ENCODE assay signal across 8 mouse cellular contexts in genomic region chr4:131431188-131431587, GRCm38 (mm10).
A peak's percentile ranks its signal among the peaks of the same experiment; 100 is the strongest.
DNase-seq lines count a peak whose midpoint lies in the region; ATAC-seq and TF ChIP-seq lines count a peak whose summit lies in the region.

No protein-coding gene starts in this region.

- H3K9me3 ChIP-seq in ES-E14 (ENCODE audit: control insufficient read depth, insufficient read depth, low read depth, low read length) = no peaks in the 10 kb centered on the region

- in situ Hi-C loops in ES-E14 (cut with MboI; ENCODE audit: low sequenced_read_pairs in 2 of 2, unreplicated experiment in 2 of 2) = no loop called here

- no peak overlapping the region for H3K9ac ChIP-seq in ES-E14 (ENCODE audit: insufficient read depth, low read depth, low read length, poor library complexity, severe bottlenecking)

- DNase-seq in B cell, adult 2 months = peak; percentile 19 to 21
- DNase-seq in ES-E14 (ENCODE audit: low read depth, low spot score) = no peak
- DNase-seq in cerebellum, adult 8-10 months = peak; percentile 76
- DNase-seq in forelimb bud, embryonic 11.5 days (ENCODE audit: low read depth, low spot score) = peak; percentile 80
- DNase-seq in kidney, postnatal 36 days = peak; percentile 49 to 82
- peak; percentile 18 to 38 for DNase-seq in lung, adult 18-20 months
- DNase-seq in right cerebral cortex, postnatal 10 days (ENCODE audit: low spot score in 2 of 2) = peak; percentile 83 to 89

- H3K4me1 ChIP-seq in ES-E14 (ENCODE audit: control insufficient read depth in 2 of 2, insufficient read depth in 2 of 2, low read length in 2 of 2, poor library complexity in 1 of 2) = 0 out of 4 replicates have a peak, but pooled peaks cover 0 to under 1% of the 10 kb centered on the region in 2 experiments

- no peak overlapping the region for H3K27ac ChIP-seq in ES-E14 (ENCODE audit: insufficient read depth, low read depth, low read length, poor library complexity, severe bottlenecking)

- H3K4me3 ChIP-seq in ES-E14 (ENCODE audit: insufficient read depth in 1 of 2, low read depth in 1 of 2, low read length in 2 of 2, poor library complexity in 1 of 2, severe bottlenecking in 1 of 2) = no peak overlapping the region

- no peaks in the 10 kb centered on the region for H3K36me3 ChIP-seq in ES-E14 (ENCODE audit: control insufficient read depth, insufficient read depth, low read length, poor library complexity, severe bottlenecking)

- ATAC-seq in megakaryocyte, adult 5-6 weeks (ENCODE audit: poor library complexity, severe bottlenecking) = no peak

TF ChIP-seq in ES-E14, 5 proteins besides CTCF, POLR2A, EP300 and RAD21:
- TF ChIP-seq ZC3H11A (IDR thresholded peaks at IDR 0.05; ENCODE audit: borderline replicate concordance, low read depth, low read length) = peak; percentile 26; the same call in 1 of the 2 replicates
- TF ChIP-seq MAFK (IDR thresholded peaks at IDR 0.05; ENCODE audit: insufficient read depth, low read depth, low read length) = no peak
- TF ChIP-seq ZNF384 (IDR thresholded peaks at IDR 0.05; ENCODE audit: low read depth, low read length) = no peak
- TF ChIP-seq CHD2 (IDR thresholded peaks at IDR 0.05; ENCODE audit: low read depth, low read length) = no peak
- TF ChIP-seq HCFC1 (IDR thresholded peaks at IDR 0.05; ENCODE audit: borderline replicate concordance, insufficient read depth, low read length) = 0 out of 2 replicates have a peak, but pooled peaks have one; percentile 24
TF ChIP-seq in ES-E14: peak in this region for 2.
